Mouse (Mus musculus): ENCODE data around the gene Asic2.

GRCm38 (mm10) chr11:81132669-81133068, 835.6 kb downstream of the Asic2 start:
- TF ChIP-seq GATA1 (IDR thresholded peaks at IDR 0.05; ENCODE audit: low read length) = no peak
- no peak for TF ChIP-seq TAL1 (IDR thresholded peaks at IDR 0.05; ENCODE audit: low read length)
